10 mouse cellular contexts compared by ENCODE assay signal in genomic region chr11:32604663-32605062, GRCm38 (mm10). TPM values are rescaled to one million over a fixed set of nuclear protein-coding genes. Genes with fewer than 3 reads are reported as not detected.
DNase-seq lines count a peak whose midpoint lies in the region; ATAC-seq and TF ChIP-seq lines count a peak whose summit lies in the region.
"Had no signal": no experiment of that assay in that cellular context is flagged by ENCODE, and none has a peak within 500 bp of the region (broad histone marks: within the 10 kb centered on the region; RNA-seq: fewer than 3 reads in every experiment).

No protein-coding gene starts in this region.

- ATAC-seq in heart, embryonic 15.5 days (replicated peaks; ENCODE audit: insufficient number of reproducible peaks, insufficient read depth, low FRiP score, low read depth) = no peak
- ATAC-seq in CD4-positive, CD25-positive, alpha-beta regulatory T cell, adult 4 months = no peak

- no peak overlapping the region for H3K9ac ChIP-seq in heart, embryonic 15.5 days

- H3K79me3 ChIP-seq in C2C12 (ENCODE audit: low read depth) = no peaks in the 10 kb centered on the region

- 55% methylated on average over 4 of the region's 4 CpGs for WGBS in kidney, adult 2 months
- 23% methylated on average over 4 of the region's 4 CpGs for whole genome bisulfite sequencing in heart, embryonic 15.5 days

- DNase-seq in adrenal gland, postnatal 14 days = peak; percentile 25
- no peak for DNase-seq in adrenal gland, postnatal 10 days
- DNase-seq in kidney, adult 2 months = no peak
- no peak for DNase-seq in kidney, adult 18-20 months
- no peak for DNase-seq in frontal cortex, postnatal 25 days (ENCODE audit: low spot score in 2 of 2)
- DNase-seq: embryo, embryonic 11 days; thymus, adult 2 months had no signal

- H3K27me3 ChIP-seq in kidney, adult 2 months (replicated peaks; ENCODE audit: control insufficient read depth, insufficient read depth, low read length) = no peaks in the 10 kb centered on the region
- no peaks in the 10 kb centered on the region for H3K27me3 ChIP-seq in C2C12 (ENCODE audit: control insufficient read depth, insufficient read depth, insufficient read length)
- no peaks in the 10 kb centered on the region for H3K27me3 ChIP-seq in heart, embryonic 15.5 days

- no peak for TF ChIP-seq POLR2A in kidney, adult 2 months (IDR thresholded peaks at IDR 0.05; ENCODE audit: low read depth, low read length)

- peak overlapping the region; percentile 35; the same call in 1 of the 2 replicates for H3K4me2 ChIP-seq in heart, embryonic 15.5 days

- no peaks in the 10 kb centered on the region for H3K9me3 ChIP-seq in heart, embryonic 15.5 days (replicated peaks)

- peak overlapping the region; percentile 92 for H3K27ac ChIP-seq in kidney, adult 2 months (ENCODE audit: insufficient read depth, low read depth, low read length)
- H3K27ac ChIP-seq in heart, embryonic 15.5 days = peak overlapping the region; percentile 52

- H3K79me2 ChIP-seq in C2C12 (ENCODE audit: control insufficient read depth, insufficient read depth) = no peaks in the 10 kb centered on the region

- H3K4me3 ChIP-seq in kidney, adult 2 months (ENCODE audit: insufficient read depth, low read depth, low read length) = no peak overlapping the region
- no peak overlapping the region for H3K4me3 ChIP-seq in C2C12 (ENCODE audit: insufficient read depth, poor library complexity, severe bottlenecking)
- no peak overlapping the region for H3K4me3 ChIP-seq in heart, embryonic 15.5 days

- peaks cover 3% of the 10 kb centered on the region for H3K4me1 ChIP-seq in kidney, adult 2 months (ENCODE audit: control insufficient read depth, insufficient read depth, low read length)
- peaks cover 24% of the 10 kb centered on the region for H3K4me1 ChIP-seq in heart, embryonic 15.5 days (replicated peaks)

- H3ac ChIP-seq in C2C12 (ENCODE audit: control insufficient read depth, insufficient read length, low read depth) = peak overlapping the region; percentile 27

- no peaks in the 10 kb centered on the region for H3K36me3 ChIP-seq in kidney, adult 2 months (ENCODE audit: control insufficient read depth, insufficient read depth, low read length)
- peaks cover 13% of the 10 kb centered on the region for H3K36me3 ChIP-seq in C2C12 (ENCODE audit: control insufficient read depth, insufficient read depth)
- no peaks in the 10 kb centered on the region for H3K36me3 ChIP-seq in heart, embryonic 15.5 days

- TF ChIP-seq CTCF in kidney, adult 2 months (conservative IDR thresholded peaks at IDR 0.05; ENCODE audit: insufficient read depth, insufficient read length, low read depth, low read length) = no peak
- TF ChIP-seq CTCF in C2C12 (IDR thresholded peaks at IDR 0.05; ENCODE audit: control insufficient read depth, insufficient read depth, insufficient read length) = no peak

TF ChIP-seq in C2C12, 6 proteins besides CTCF, POLR2A, EP300 and RAD21:
- TF ChIP-seq CEBPB (IDR thresholded peaks at IDR 0.05; ENCODE audit: low read depth) = no peak
- no peak for TF ChIP-seq MYOD1 (IDR thresholded peaks at IDR 0.05; ENCODE audit: control insufficient read depth, insufficient read length, low read depth)
- no peak for TF ChIP-seq MAX (IDR thresholded peaks at IDR 0.05)
- no peak for TF ChIP-seq USF1 (IDR thresholded peaks at IDR 0.05; ENCODE audit: low read depth)
- no peak for TF ChIP-seq FOSL1 (IDR thresholded peaks at IDR 0.05; ENCODE audit: insufficient read depth, low read length, poor library complexity, severe bottlenecking)
- no peak for TF ChIP-seq MYOG (IDR thresholded peaks at IDR 0.05; ENCODE audit: control insufficient read depth, extremely low read depth, insufficient read length)

RNA-seq across cellular contexts. Expression of gene Fbxw11, which starts 37.9 kb away (rescaled TPM):
- total RNA-seq in adrenal gland, postnatal 14 days (2021) = 85.5 and 86.2 TPM in 2 replicates
- total RNA-seq in adrenal gland, postnatal 10 days (2021) = 10 to 100 TPM; 68.0 to 72.9 TPM
- polyA plus RNA-seq in kidney, adult 2 months (2012; rRNA removed) = 62.2 and 63.7 TPM in 2 replicates
- 38.8 TPM for polyA plus RNA-seq in C2C12 (2012; fragmentation: generic; extraction: Trizol)
- polyA plus RNA-seq in heart, embryonic 15.5 days (2015; fragmentation: Nextera tagmentation; extraction: Ambion mirVana) = 58.8 and 66.8 TPM in 2 replicates
- 10 to 100 TPM; 20.0 to 20.6 TPM for polyA plus RNA-seq in CD4-positive, CD25-positive, alpha-beta regulatory T cell, adult 4 months (2017; shearing (Covaris generic))
